ENCODE assay signal across 27 mouse cellular contexts in genomic region chr10:121457381-121457780, GRCm38 (mm10). TPM values are rescaled to one million over a fixed set of nuclear protein-coding genes. Genes with fewer than 3 reads are reported as not detected.
DNase-seq lines count a peak whose midpoint lies in the region; ATAC-seq and TF ChIP-seq lines count a peak whose summit lies in the region.
"Had no signal": no experiment of that assay in that cellular context is flagged by ENCODE, and none has a peak within 500 bp of the region (broad histone marks: within the 10 kb centered on the region; RNA-seq: fewer than 3 reads in every experiment).

No protein-coding gene starts in this region.

- no peaks in the 10 kb centered on the region for H3K36me3 ChIP-seq in kidney, adult 2 months (ENCODE audit: control insufficient read depth, insufficient read depth, low read length)
- 0 out of 2 replicates have a peak, but pooled peaks cover 5% of the 10 kb centered on the region for H3K36me3 ChIP-seq in intestine, postnatal 0 days (ENCODE audit: control insufficient read depth, insufficient read depth)
- H3K36me3 ChIP-seq in hindbrain, embryonic 11.5 days (ENCODE audit: control insufficient read depth, insufficient read depth, low read length) = no peaks in the 10 kb centered on the region
- H3K36me3 ChIP-seq: embryonic facial prominence, embryonic 12.5 days; embryonic facial prominence, embryonic 15.5 days; heart, embryonic 10.5 days; heart, embryonic 13.5 days; hindbrain, embryonic 12.5 days; hindbrain, embryonic 15.5 days had no signal

- no peak overlapping the region for H3K4me2 ChIP-seq in intestine, postnatal 0 days (replicated peaks; ENCODE audit: low read depth)
- no peak overlapping the region for H3K4me2 ChIP-seq in hindbrain, embryonic 11.5 days (replicated peaks; ENCODE audit: low read depth, low read length)
- H3K4me2 ChIP-seq: embryonic facial prominence, embryonic 12.5 days; embryonic facial prominence, embryonic 15.5 days; heart, embryonic 13.5 days; hindbrain, embryonic 12.5 days; hindbrain, embryonic 15.5 days had no signal

- TF ChIP-seq CTCF in kidney, adult 2 months (conservative IDR thresholded peaks at IDR 0.05; ENCODE audit: insufficient read depth, insufficient read length, low read depth, low read length) = no peak
- no peak for TF ChIP-seq CTCF in intestine, postnatal 0 days (IDR thresholded peaks at IDR 0.05; ENCODE audit: low read depth)

- TF ChIP-seq POLR2A in kidney, adult 2 months (IDR thresholded peaks at IDR 0.05; ENCODE audit: low read depth, low read length) = no peak

- 39% methylated on average over 3 of the region's 3 CpGs for WGBS in kidney, adult 2 months
- WGBS in intestine, postnatal 0 days = 50% methylated on average over 3 of the region's 3 CpGs
- WGBS in hindbrain, embryonic 11.5 days = 81% methylated on average over 3 of the region's 3 CpGs

- H3K4me3 ChIP-seq in kidney, adult 2 months (ENCODE audit: insufficient read depth, low read depth, low read length) = no peak overlapping the region
- no peak overlapping the region for H3K4me3 ChIP-seq in intestine, postnatal 0 days (ENCODE audit: low read depth, low read length)
- H3K4me3 ChIP-seq in hindbrain, embryonic 11.5 days (ENCODE audit: low read depth, low read length) = no peak overlapping the region
- H3K4me3 ChIP-seq: embryonic facial prominence, embryonic 12.5 days; embryonic facial prominence, embryonic 15.5 days; gastrocnemius, adult 2 months; heart, embryonic 10.5 days; heart, embryonic 13.5 days; hindbrain, embryonic 12.5 days; hindbrain, embryonic 15.5 days had no signal

- H3K9me3 ChIP-seq in intestine, postnatal 0 days (ENCODE audit: control insufficient read depth) = no peaks in the 10 kb centered on the region
- no peaks in the 10 kb centered on the region for H3K9me3 ChIP-seq in hindbrain, embryonic 11.5 days (ENCODE audit: control insufficient read depth, low read length)
- H3K9me3 ChIP-seq: embryonic facial prominence, embryonic 12.5 days; embryonic facial prominence, embryonic 15.5 days; heart, embryonic 10.5 days; heart, embryonic 13.5 days; hindbrain, embryonic 12.5 days; hindbrain, embryonic 15.5 days had no signal

- H3K27me3 ChIP-seq in kidney, adult 2 months (replicated peaks; ENCODE audit: control insufficient read depth, insufficient read depth, low read length) = no peaks in the 10 kb centered on the region
- no peaks in the 10 kb centered on the region for H3K27me3 ChIP-seq in intestine, postnatal 0 days (replicated peaks; ENCODE audit: control insufficient read depth, insufficient read depth, low read length)
- no peaks in the 10 kb centered on the region for H3K27me3 ChIP-seq in hindbrain, embryonic 11.5 days (ENCODE audit: control insufficient read depth, insufficient read depth, low read length)
- H3K27me3 ChIP-seq: embryonic facial prominence, embryonic 12.5 days; embryonic facial prominence, embryonic 15.5 days; heart, embryonic 13.5 days; hindbrain, embryonic 12.5 days; hindbrain, embryonic 15.5 days had no signal

- no peak overlapping the region for H3K9ac ChIP-seq in intestine, postnatal 0 days (ENCODE audit: low read depth, low read length)
- H3K9ac ChIP-seq in hindbrain, embryonic 11.5 days (ENCODE audit: low read depth, low read length) = no peak overlapping the region
- H3K9ac ChIP-seq: embryonic facial prominence, embryonic 12.5 days; embryonic facial prominence, embryonic 15.5 days; forebrain, postnatal 0 days; heart, embryonic 13.5 days; hindbrain, embryonic 12.5 days; hindbrain, embryonic 15.5 days had no signal

- ATAC-seq in intestine, postnatal 0 days = no peak
- ATAC-seq in hindbrain, embryonic 11.5 days (ENCODE audit: low FRiP score) = no peak
- ATAC-seq: CD4-positive, CD25-positive, alpha-beta regulatory T cell, adult 4 months; forebrain, embryonic 14.5 days; forebrain, postnatal 0 days had no signal

- peak; percentile 64 for DNase-seq in kidney, adult 2 months
- DNase-seq in kidney, adult 11 months = no peak
- DNase-seq in kidney, postnatal 25 days = peak; percentile 43 to 53
- DNase-seq in kidney, postnatal 10 days = no peak
- peak; percentile 10 for DNase-seq in adipocyte (ENCODE audit: low spot score)
- no peak for DNase-seq in adrenal gland, postnatal 14 days
- DNase-seq in hindbrain, embryonic 11.5 days (ENCODE audit: low spot score) = no peak
- DNase-seq: adrenal gland, adult 8-10 months; adrenal gland, postnatal 36 days; cerebellum, adult 18-20 months; cerebellum, adult 9-11 months; cerebellum, postnatal 25 days; forebrain, postnatal 0 days; gastrocnemius, adult 2 months; gastrocnemius, postnatal 14 days; heart, adult 11 months; heart, postnatal 14 days; heart, postnatal 4 days had no signal

- H3K4me1 ChIP-seq in kidney, adult 2 months (ENCODE audit: control insufficient read depth, insufficient read depth, low read length) = peaks cover 24% of the 10 kb centered on the region
- H3K4me1 ChIP-seq in intestine, postnatal 0 days (replicated peaks; ENCODE audit: control insufficient read depth, insufficient read depth, low read length) = peaks cover 13% of the 10 kb centered on the region
- H3K4me1 ChIP-seq in hindbrain, embryonic 11.5 days (replicated peaks; ENCODE audit: control insufficient read depth, insufficient read depth, low read length) = peaks cover 9% of the 10 kb centered on the region; the same call in 1 of the 2 replicates

- no peak overlapping the region for H3K27ac ChIP-seq in kidney, adult 2 months (ENCODE audit: insufficient read depth, low read depth, low read length)
- peak overlapping the region; percentile 50; the same call in 1 of the 2 replicates for H3K27ac ChIP-seq in intestine, postnatal 0 days (ENCODE audit: low read depth, low read length)
- H3K27ac ChIP-seq in hindbrain, embryonic 11.5 days (ENCODE audit: low read depth, low read length) = no peak overlapping the region
- H3K27ac ChIP-seq: embryonic facial prominence, embryonic 15.5 days; gastrocnemius, adult 2 months; heart, embryonic 10.5 days; heart, embryonic 13.5 days; hindbrain, embryonic 12.5 days; hindbrain, embryonic 15.5 days had no signal

RNA-seq across cellular contexts. Expression of gene Rassf3, which starts 18.8 kb away (rescaled TPM):
- polyA plus RNA-seq in kidney, adult 2 months (2012; rRNA removed) = 31.1 and 35.3 TPM in 2 replicates
- polyA plus RNA-seq in intestine, postnatal 0 days (2015; fragmentation: Nextera tagmentation; extraction: Ambion mirVana) = 16.7 and 18.1 TPM in 2 replicates
- 40.1 and 41.1 TPM in 2 replicates for total RNA-seq in adrenal gland, postnatal 14 days (2021)
- polyA plus RNA-seq in hindbrain, embryonic 11.5 days (2014; fragmentation: Nextera tagmentation; extraction: Ambion mirVana) = 7.0 and 8.1 TPM in 2 replicates

Comparison
In these comparisons a context has a peak if more than half of its experiments do, and no peak if none do; other contexts are left out.
1. DNase-seq: peak in kidney, adult 2 months (single experiment), kidney, postnatal 25 days (2 of 2) and adipocyte (single experiment); none in kidney, adult 11 months (single experiment), kidney, postnatal 10 days (single experiment), adrenal gland, postnatal 14 days (single experiment) and hindbrain, embryonic 11.5 days (single experiment).